Mouse (Mus musculus): ENCODE data around the gene Hmga1. TPM values are rescaled to one million over a fixed set of nuclear protein-coding genes. Genes with fewer than 3 reads are reported as not detected.

The Hmga1 gene
- total and polyA plus RNA-seq, 3 experiments, result 43.8 to 88.7 (median 83.7) TPM

GRCm38 (mm10) chr17:27532095-27532494 is 24.2 kb upstream of the Hmga1 start:
- Histone ChIP-seq H3K36me3 (replicated peaks in 1 of 2; ENCODE audit: control insufficient read depth in 1 of 2, insufficient read depth in 1 of 2, low read length in 1 of 2) (no peaks in the 10 kb centered on the region), H3K9ac (ENCODE audit: insufficient read depth, low read depth) (no peak overlapping the region), H3K4me2 (ENCODE audit: insufficient read depth, low read depth, poor library complexity, severe bottlenecking) (no peak overlapping the region), H3K27ac (ENCODE audit: insufficient read depth, low read depth) (no peak overlapping the region), H3K27me3 (replicated peaks) (peaks cover 6% of the 10 kb centered on the region), H3K79me2 (replicated peaks; ENCODE audit: control insufficient read depth, extremely low read depth, insufficient read depth, poor library complexity, severe bottlenecking) (no peaks in the 10 kb centered on the region), H3K4me1 (ENCODE audit: control insufficient read depth in 1 of 2, insufficient read depth in 2 of 2) (peaks cover 2 to 9% of the 10 kb centered on the region in 2 experiments; a peak in 3 of 4 replicates), H3K4me3 (replicated peaks in 1 of 3; ENCODE audit: low read depth in 2 of 3, low read length in 2 of 3, poor library complexity in 1 of 3) (no peak overlapping the region), H3K9me3 (replicated peaks; ENCODE audit: low read length) (peaks cover 9% of the 10 kb centered on the region)
- TF ChIP-seq MAZ (IDR thresholded peaks at IDR 0.05; ENCODE audit: low read depth, low read length) (no peak), POLR2A (IDR thresholded peaks at IDR 0.05; ENCODE audit: low read depth, low read length) (no peak), MAFK (IDR thresholded peaks at IDR 0.05; ENCODE audit: insufficient replicate concordance, low read length) (peak; percentile 79), MXI1 (IDR thresholded peaks at IDR 0.05; ENCODE audit: low read depth, low read length) (no peak), SMC3 (IDR thresholded peaks at IDR 0.05; ENCODE audit: low read depth, low read length) (no peak), CHD2 (IDR thresholded peaks at IDR 0.05; ENCODE audit: low read length) (no peak), POLR2AphosphoS2 (IDR thresholded peaks at IDR 0.05; ENCODE audit: low read depth, low read length) (no peak)
- no peak for DNase-seq (ENCODE audit: extremely low read depth)
- dilution Hi-C loops (cut with MboI; ENCODE audit: extremely low pct_ligation_motif_present, extremely low pct_unique_long_range_greater_than_20kb, low sequenced_read_pairs) (no loop called here), in situ Hi-C loops (cut with MboI; ENCODE audit: low pct_ligation_motif_present, low pct_unique_long_range_greater_than_20kb, low sequenced_read_pairs) (no loop called here)

GRCm38 (mm10) chr17:27533354-27533753 is 22.9 kb upstream of the Hmga1 start:
- Histone ChIP-seq H3K4me3 (replicated peaks in 1 of 3; ENCODE audit: low read depth in 2 of 3, low read length in 2 of 3, poor library complexity in 1 of 3) (no peak overlapping the region), H3K4me2 (ENCODE audit: insufficient read depth, low read depth, poor library complexity, severe bottlenecking) (no peak overlapping the region), H3K4me1 (ENCODE audit: control insufficient read depth in 1 of 2, insufficient read depth in 2 of 2) (peaks cover 0 to 5% of the 10 kb centered on the region in 2 experiments; a peak in 2 of 4 replicates), H3K27ac (ENCODE audit: insufficient read depth, low read depth) (no peak overlapping the region), H3K9me3 (replicated peaks; ENCODE audit: low read length) (peaks cover 9% of the 10 kb centered on the region), H3K27me3 (replicated peaks) (peaks cover 8% of the 10 kb centered on the region), H3K9ac (ENCODE audit: insufficient read depth, low read depth) (no peak overlapping the region), H3K79me2 (replicated peaks; ENCODE audit: control insufficient read depth, extremely low read depth, insufficient read depth, poor library complexity, severe bottlenecking) (no peaks in the 10 kb centered on the region), H3K36me3 (replicated peaks in 1 of 2; ENCODE audit: control insufficient read depth in 1 of 2, insufficient read depth in 1 of 2, low read length in 1 of 2) (no peaks in the 10 kb centered on the region)
- TF ChIP-seq SMC3 (IDR thresholded peaks at IDR 0.05; ENCODE audit: low read depth, low read length) (no peak), RCOR1 (conservative IDR thresholded peaks at IDR 0.05; ENCODE audit: low read depth, low read length) (no peak), JUND (conservative IDR thresholded peaks at IDR 0.05; ENCODE audit: low read depth, low read length) (no peak), CTCF (conservative IDR thresholded peaks at IDR 0.05 in 1 of 2, IDR thresholded peaks at IDR 0.05 in 1 of 2; ENCODE audit: low read depth in 2 of 2, low read length in 2 of 2) (peak in 1 of 2 experiments; percentile 45; a peak in 2 of 4 replicates), MAZ (IDR thresholded peaks at IDR 0.05; ENCODE audit: low read depth, low read length) (no peak), RAD21 (IDR thresholded peaks at IDR 0.05; ENCODE audit: low read depth, low read length) (peak; percentile 20)
- DNase-seq (ENCODE audit: extremely low read depth), result no peak
- in situ Hi-C loops (cut with MboI; ENCODE audit: low pct_ligation_motif_present, low pct_unique_long_range_greater_than_20kb, low sequenced_read_pairs) (no loop called here), dilution Hi-C loops (cut with MboI; ENCODE audit: extremely low pct_ligation_motif_present, extremely low pct_unique_long_range_greater_than_20kb, low sequenced_read_pairs) (no loop called here)

DNA sequence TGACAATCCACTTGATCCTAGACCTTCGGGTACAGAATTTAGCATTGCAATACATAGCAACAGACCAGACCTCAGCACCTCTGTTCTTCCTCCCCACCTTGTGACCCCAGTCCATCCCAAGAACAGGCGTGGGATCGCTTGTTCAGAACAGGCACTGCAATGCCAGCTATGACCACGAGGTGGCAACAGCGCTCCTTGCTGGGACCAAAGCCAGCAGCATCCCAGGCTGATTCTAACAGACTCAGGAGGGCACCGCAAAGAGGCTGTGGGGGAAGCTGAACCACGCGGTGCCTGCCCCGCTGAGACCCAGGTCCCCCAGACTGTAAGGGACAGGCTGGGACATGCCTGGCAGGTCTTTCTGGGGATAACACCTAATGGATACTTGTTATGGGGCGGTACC is 21.6 kb upstream of the Hmga1 start:
- peaks cover 9% of the 10 kb centered on the region for H3K9me3 ChIP-seq (replicated peaks; ENCODE audit: low read length)
- H3K36me3 ChIP-seq (replicated peaks in 1 of 2; ENCODE audit: control insufficient read depth in 1 of 2, insufficient read depth in 1 of 2, low read length in 1 of 2), result no peaks in the 10 kb centered on the region
- peak; percentile 96 for TF ChIP-seq SMC3 (IDR thresholded peaks at IDR 0.05; ENCODE audit: low read depth, low read length)
- TF ChIP-seq CTCF (conservative IDR thresholded peaks at IDR 0.05 in 1 of 2, IDR thresholded peaks at IDR 0.05 in 1 of 2; ENCODE audit: low read depth in 2 of 2, low read length in 2 of 2), result peak; percentile 98
- peak; percentile 72; the same call in 1 of the 2 replicates for TF ChIP-seq MAX (IDR thresholded peaks at IDR 0.05; ENCODE audit: low read length)
- peak; percentile 98 for TF ChIP-seq RAD21 (IDR thresholded peaks at IDR 0.05; ENCODE audit: low read depth, low read length)
- peak; percentile 38; the same call in 1 of the 2 replicates for TF ChIP-seq IRF4 (IDR thresholded peaks at IDR 0.05; ENCODE audit: low read depth, low read length)
- peak; percentile 80; the same call in 1 of the 2 replicates for TF ChIP-seq MYC (IDR thresholded peaks at IDR 0.05; ENCODE audit: low read depth, low read length)
- TF ChIP-seq ETS1 (conservative IDR thresholded peaks at IDR 0.05; ENCODE audit: low read depth, low read length), result no peak
- peak; percentile 77 for TF ChIP-seq ZC3H11A (IDR thresholded peaks at IDR 0.05; ENCODE audit: low read depth, low read length)
- no peak for TF ChIP-seq TBP (conservative IDR thresholded peaks at IDR 0.05; ENCODE audit: low read depth, low read length)
- H3K27me3 ChIP-seq (replicated peaks), result peaks cover 8% of the 10 kb centered on the region
- H3K4me1 ChIP-seq (ENCODE audit: control insufficient read depth in 1 of 2, insufficient read depth in 2 of 2), result peaks cover 0 to 5% of the 10 kb centered on the region in 2 experiments; a peak in 2 of 4 replicates
- no peak overlapping the region for H3K4me2 ChIP-seq (ENCODE audit: insufficient read depth, low read depth, poor library complexity, severe bottlenecking)
- dilution Hi-C loops (cut with MboI; ENCODE audit: extremely low pct_ligation_motif_present, extremely low pct_unique_long_range_greater_than_20kb, low sequenced_read_pairs) (no loop called here), in situ Hi-C loops (cut with MboI; ENCODE audit: low pct_ligation_motif_present, low pct_unique_long_range_greater_than_20kb, low sequenced_read_pairs) (no loop called here)
- no peaks in the 10 kb centered on the region for H3K79me2 ChIP-seq (replicated peaks; ENCODE audit: control insufficient read depth, extremely low read depth, insufficient read depth, poor library complexity, severe bottlenecking)
- no peak overlapping the region for H3K9ac ChIP-seq (ENCODE audit: insufficient read depth, low read depth)
- peak; percentile 82 for DNase-seq (ENCODE audit: extremely low read depth)
- H3K4me3 ChIP-seq (replicated peaks in 1 of 3; ENCODE audit: low read depth in 2 of 3, low read length in 2 of 3, poor library complexity in 1 of 3), result no peak overlapping the region
- no peak overlapping the region for H3K27ac ChIP-seq (ENCODE audit: insufficient read depth, low read depth)
